Mouse (Mus musculus) liver (tissue): ENCODE results near the gene Vmn1r81.

Experiments used
- DNase-seq: peaks from one replicate; pipeline ENCODE4 v3.0.0-alpha.2; 2020; ENCODE audit warnings: mixed read lengths

Gene Vmn1r81

GRCm38 (mm10) chr7:12268169-12268568 lies at the start of gene Vmn1r81:
Gene Vmn1r81 (minus strand): TSS chr7:12268269.
- DNase-seq: no peak

DNA sequence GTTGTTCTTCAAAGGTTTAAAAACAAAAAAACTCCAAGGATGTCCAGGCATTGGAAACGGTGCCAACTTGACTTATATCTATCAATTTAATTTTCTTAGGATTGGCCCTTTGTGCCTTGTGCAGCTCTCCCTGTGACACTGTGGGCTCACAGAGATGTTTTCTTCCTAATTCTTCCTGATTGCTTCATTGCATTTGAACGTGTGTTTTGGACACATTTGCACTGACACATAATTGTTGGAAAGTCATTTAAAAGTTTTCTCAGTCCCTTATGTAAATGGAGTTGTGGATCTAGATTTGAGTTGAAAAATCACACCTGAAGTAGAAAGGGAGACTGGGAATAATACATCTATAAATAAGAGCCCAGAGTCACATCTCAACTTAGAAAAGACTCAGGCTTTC lies 32.1 kb upstream of the Vmn1r81 start, which contains the start of gene Vmn1r82:
Gene Vmn1r82, plus strand, starts transcription at position 301 of the 400 bp plus-strand sequence.
- DNase-seq: no peak

GRCm38 (mm10) chr7:12204141-12204540 lies 63.9 kb downstream of the Vmn1r81 start:
- DNase-seq: no peak
